Mouse (Mus musculus) adrenal gland, postnatal 25 days (tissue): ENCODE data around the gene Tst. TPM values are rescaled to one million over a fixed set of nuclear protein-coding genes. Genes with fewer than 3 reads are reported as not detected.

ENCODE experiments used
- DNase-seq: peaks from one replicate; pipeline ENCODE4 v3.0.0; 2021; ENCODE audit warnings: mixed read lengths
- total RNA-seq: library from RNA; stranded (reverse); gene quantifications from 2 replicates; pipeline ENCODE4 v1.2.3, GENCODE M21; 2021

The Tst gene
- total RNA-seq, 1 experiment from 2014 or later, result 299 TPM

DNA sequence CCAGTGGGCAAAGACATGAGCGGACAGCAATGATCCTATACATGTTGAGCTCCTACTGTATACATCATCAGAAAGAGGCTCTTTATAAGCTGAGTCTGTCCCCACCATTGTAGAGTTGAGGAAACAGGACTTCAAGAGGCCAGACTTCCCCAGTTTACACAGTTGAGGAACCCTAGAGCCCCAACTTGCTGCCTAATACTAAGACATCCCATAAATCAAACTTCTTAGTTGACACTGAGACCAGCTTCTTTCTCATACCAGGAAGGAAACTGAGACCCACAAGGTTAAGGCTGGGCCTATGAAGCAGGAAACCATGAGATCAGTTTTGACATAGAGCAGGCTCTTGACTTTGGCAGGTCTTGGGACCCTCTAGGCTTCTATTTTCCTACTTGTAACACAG, 20.1 kb downstream of the Tst start:
- no peak for DNase-seq

GRCm38 (mm10) chr15:78384220-78385116, 21.2 kb downstream of the Tst start:
- no peak for DNase-seq

DNA sequence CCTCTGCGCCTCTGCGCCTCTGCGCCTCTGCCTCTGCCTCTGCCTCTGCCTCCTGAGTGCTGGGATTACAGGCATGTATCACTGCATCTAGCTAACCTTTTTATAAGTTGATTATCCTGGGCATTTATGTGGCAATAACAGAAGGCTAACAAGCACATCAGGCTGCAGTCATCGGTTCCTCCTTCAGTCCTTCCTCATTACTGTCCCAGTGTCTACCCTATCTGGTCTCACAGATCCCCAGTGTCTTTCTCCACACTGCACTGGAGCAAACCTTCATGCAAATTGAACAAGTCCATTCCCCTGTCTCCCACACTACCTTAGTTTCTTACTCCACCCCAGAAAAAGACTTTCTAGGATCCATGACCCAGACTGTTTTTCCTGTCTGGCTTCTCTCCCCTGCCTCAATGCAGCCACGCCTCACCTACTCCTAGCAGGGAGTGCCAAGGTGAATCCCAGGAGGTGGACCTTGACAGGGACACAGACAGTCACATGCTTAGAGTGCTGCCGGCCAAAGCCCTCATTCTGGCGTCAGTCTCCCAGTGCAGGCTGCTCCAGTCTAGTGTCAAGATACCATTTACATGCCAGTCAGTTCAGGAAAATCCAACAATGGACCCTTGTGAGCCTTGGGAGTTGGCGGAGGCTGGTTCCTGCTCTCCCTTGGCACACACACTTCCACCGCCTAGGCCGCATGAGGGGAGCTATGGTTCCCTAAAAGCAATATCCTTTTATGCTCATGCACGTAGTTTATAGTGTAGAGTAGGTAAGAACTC, 22.1 kb downstream of the Tst start:
- no peak for DNase-seq

GRCm38 (mm10) chr15:78382115-78382514, 23.6 kb downstream of the Tst start:
- no peak for DNase-seq

GRCm38 (mm10) chr15:78380741-78381140, 25.0 kb downstream of the Tst start:
- DNase-seq, result no peak

GRCm38 (mm10) chr15:78380208-78380607, 25.5 kb downstream of the Tst start:
- DNase-seq, result no peak

- DNase-seq, result no peak
Observed at GRCm38 (mm10) chr15:78378556-78378955, 27.2 kb downstream of the Tst start.

DNA sequence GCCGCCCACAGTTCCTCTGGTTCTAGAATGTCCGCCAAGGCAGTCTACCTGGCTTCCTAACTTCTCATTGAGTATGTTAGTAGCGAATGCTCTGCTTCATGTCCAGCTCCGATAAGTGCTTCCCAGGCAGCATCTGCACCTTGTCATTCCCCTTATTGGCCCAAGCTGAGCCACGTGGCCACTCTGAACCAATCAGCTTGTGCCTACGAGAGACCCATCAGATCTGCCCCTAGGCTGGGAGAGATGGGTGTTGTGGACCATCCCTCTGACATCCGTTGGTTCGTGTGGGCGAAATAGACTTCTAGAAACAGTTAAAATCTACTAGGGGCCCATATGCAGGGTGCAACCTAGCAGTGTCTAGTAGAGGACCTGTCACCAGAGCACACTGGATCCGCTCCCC, 27.8 kb downstream of the Tst start:
- no peak for DNase-seq

DNA sequence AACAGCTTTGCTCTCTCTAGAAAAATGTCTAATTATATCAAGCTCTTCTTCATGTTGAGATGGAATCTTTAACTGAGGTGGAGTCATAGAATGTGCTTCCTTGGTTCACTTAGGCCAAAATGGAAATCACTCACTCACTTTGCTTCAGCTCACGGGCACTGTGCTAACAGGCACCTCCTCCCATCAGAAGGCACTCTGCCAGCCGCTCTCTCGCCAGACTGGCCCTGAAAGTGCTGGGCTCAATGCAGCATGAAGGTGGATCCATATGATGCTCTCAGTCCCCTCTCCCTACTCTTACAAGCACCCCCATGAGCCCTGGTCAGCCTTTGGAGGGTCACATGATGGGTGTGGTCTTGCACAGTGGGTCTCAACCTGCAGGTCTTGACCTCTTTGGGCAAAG, 31.5 kb downstream of the Tst start:
- peak; percentile 77 for DNase-seq

DNA sequence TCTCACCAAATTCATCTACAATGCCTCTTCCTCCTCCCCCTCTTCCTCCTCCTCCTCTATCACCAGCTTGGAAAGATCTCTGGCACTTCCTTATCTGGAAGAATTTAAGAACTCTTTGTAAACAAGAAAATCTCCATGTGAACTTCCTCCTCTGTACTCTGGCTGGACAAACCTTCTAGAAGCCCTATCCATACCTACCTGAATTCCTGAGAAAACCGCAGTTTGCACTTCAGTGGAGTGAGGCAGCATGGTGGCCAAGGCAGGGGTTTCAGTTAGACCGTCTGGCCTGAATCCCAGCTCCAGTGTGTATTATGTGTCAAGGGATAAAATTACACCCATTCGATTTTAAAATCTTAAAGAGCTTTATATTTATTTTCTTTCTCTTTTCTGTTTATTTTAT, 32.9 kb downstream of the Tst start:
- DNase-seq, result no peak

GRCm38 (mm10) chr15:78369641-78370040, 36.1 kb downstream of the Tst start:
- DNase-seq, result no peak

- peak; percentile 41 for DNase-seq
Observed at GRCm38 (mm10) chr15:78368926-78369346, 36.8 kb downstream of the Tst start.

DNA sequence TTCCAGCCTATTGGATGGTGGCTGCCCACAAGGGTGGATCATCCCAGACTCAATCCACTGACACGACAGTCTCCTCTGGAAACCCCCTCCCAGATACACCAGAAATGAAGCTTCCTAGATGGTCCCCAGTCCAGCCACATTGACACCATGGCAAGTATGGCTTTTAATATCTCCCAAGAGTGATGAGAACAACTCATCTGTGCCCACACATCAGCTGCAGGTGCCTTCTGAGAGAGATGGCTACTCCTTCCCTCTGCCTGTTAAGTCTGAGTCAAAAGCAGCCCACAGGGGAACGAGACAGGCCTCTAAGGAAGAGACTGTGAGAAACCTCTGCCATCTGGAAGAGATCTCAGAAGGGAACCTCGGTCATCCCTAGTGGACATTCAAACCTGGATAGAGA, 37.9 kb downstream of the Tst start:
- no peak for DNase-seq

DNA sequence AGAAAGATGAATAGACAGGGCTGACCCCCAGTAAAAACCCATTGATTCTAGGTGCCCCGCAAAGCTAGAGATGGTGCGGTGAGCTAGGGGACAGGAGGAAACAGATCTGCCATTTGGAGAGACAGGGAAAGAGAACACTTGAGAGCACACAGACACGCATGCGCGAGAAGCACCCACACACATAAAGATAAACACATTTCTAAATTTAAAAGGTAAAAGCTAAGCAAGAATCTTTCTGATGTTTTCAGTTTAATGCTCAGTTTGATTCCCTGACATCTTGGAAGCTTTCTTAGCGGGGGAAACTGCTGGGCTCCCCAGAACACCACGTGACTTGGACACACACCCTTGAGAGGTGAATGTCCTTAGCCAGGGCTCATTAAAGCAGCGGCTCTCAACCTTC, 38.8 kb downstream of the Tst start:
- DNase-seq, result no peak

GRCm38 (mm10) chr15:78365916-78366315, 39.8 kb downstream of the Tst start:
- no peak for DNase-seq

GRCm38 (mm10) chr15:78355548-78355947, 50.2 kb downstream of the Tst start:
- no peak for DNase-seq

DNA sequence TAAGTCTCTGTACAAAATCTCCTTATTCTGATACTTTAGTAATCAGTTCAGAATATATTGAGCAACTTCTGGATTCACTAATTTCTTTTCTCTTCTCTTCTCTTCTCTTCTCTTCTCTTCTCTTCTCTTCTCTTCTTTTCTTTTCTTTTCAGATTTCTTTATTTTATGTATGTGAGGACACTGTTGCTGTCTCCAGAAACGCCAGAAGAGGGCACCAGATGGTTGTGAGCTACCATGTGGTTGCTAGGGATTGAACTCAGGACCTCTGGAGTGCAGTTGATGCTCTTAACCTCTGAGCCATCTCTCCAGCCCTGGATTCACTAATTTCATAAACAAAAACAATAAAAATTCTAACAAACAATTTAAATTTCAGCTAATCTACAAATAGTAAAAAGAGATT, 50.7 kb downstream of the Tst start:
- DNase-seq, result peak; percentile 51

- no peak for DNase-seq
Observed at GRCm38 (mm10) chr15:78351586-78352165, 54.0 kb downstream of the Tst start.

Other genes starting within 250 kb of the Tst start
- gene Ift27, start 231.8 kb downstream of the Tst start, total RNA-seq, result 17.7 and 20.3 TPM in 2 replicates
- gene Pvalb, start 199.5 kb downstream of the Tst start, total RNA-seq, result not detected in 2 replicates
- gene Ncf4, start 161.1 kb downstream of the Tst start, total RNA-seq, result 1.00 and 1.2 TPM in 2 replicates
- 0.43 and 1.0 TPM in 2 replicates for gene Csf2rb2, start 100.2 kb downstream of the Tst start, total RNA-seq
- gene Csf2rb, start 80.2 kb downstream of the Tst start, total RNA-seq, result 6.9 and 9.2 TPM in 2 replicates
- not detected in 2 replicates for gene Tex33, start 10.0 kb downstream of the Tst start, total RNA-seq
- gene Mpst, start 509 bp upstream of the Tst start, total RNA-seq, result 56.9 and 61.7 TPM in 2 replicates
- 73.5 and 84.3 TPM in 2 replicates for gene Kctd17, start 22.7 kb upstream of the Tst start, total RNA-seq
- gene Tmprss6, start 62.7 kb upstream of the Tst start, total RNA-seq, result 1.9 and 4.9 TPM in 2 replicates
- 0.48 and 0.58 TPM in 2 replicates for gene Il2rb, start 89.4 kb upstream of the Tst start, total RNA-seq
- gene C1qtnf6, start 125.5 kb upstream of the Tst start, total RNA-seq, result 48.7 and 59.4 TPM in 2 replicates
- gene Sstr3, start 138.8 kb upstream of the Tst start, total RNA-seq, result 0.58 and 0.76 TPM in 2 replicates
- 2.7 and 4.5 TPM in 2 replicates for gene Rac2, start 166.9 kb upstream of the Tst start, total RNA-seq
- gene Cyth4, start 191.1 kb upstream of the Tst start, total RNA-seq, result 7.5 and 7.6 TPM in 2 replicates